Mouse (Mus musculus): ENCODE results near the gene Olfr498.

Olfr498 gene

DNA sequence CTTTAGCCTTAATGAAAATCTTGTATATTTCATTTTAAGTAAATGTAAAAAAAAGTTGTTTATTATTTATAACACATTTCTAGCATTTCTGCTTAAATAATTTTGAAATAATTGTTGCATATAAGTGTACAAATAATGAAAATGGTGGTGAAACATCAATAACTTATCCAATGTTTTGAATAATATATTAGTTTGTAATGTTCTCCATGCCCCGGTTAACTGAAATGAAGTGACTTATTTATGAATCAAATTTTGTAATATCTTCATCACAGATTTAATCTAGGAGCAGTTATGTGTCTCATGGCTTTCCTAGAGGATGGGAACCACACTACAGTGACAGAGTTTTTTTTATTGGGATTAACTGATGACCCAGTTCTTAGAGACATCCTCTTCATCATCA is at the start of gene Olfr498:
Gene Olfr498, plus strand, starts transcription at position 301 of the 400 bp plus-strand sequence.
- DNase-seq (ENCODE audit: extremely low spot score) = no peak

DNA sequence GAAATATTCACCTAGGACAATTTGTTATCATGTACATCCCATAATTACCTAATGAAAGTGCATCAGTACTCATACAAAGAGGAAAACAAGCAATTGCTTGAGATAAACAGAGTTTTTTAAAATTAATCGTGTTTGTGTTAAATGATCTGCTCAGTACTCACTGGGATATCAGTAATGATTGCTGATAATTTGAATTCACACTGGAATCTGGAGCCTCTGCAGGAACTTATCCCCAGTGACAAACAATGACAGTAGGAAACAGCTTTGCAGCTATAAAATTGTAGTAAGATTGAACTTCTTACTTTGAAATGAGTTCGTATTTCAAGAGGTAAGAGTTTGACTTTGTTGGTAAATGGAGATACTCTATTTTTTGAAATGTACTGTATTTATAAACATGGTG is 45.0 kb upstream of the Olfr498 start, which contains the start of gene Olfr497:
Gene Olfr497, plus strand, starts transcription at position 301 of the 400 bp plus-strand sequence.
- no peak for DNase-seq (ENCODE audit: extremely low spot score)

Measured in embryo, embryonic 9.5 days (tissue).